Mouse (Mus musculus) C2C12 (cell line): ENCODE data around the gene Samd4b.

Experiments
- CEBPB ChIP-seq: IDR thresholded peaks from one replicate; pipeline ENCODE4 v1.6.1; 2011; ENCODE audit warnings: low read depth, mild to moderate bottlenecking, control low read depth, moderate library complexity
- CTCF ChIP-seq: IDR thresholded peaks from one replicate; pipeline ENCODE4 v1.5.1; 2011; ENCODE audit not compliant: control insufficient read depth, insufficient read depth, insufficient read length
- MAX ChIP-seq: IDR thresholded peaks from one replicate; pipeline ENCODE4 v1.6.1; 2011; ENCODE audit warnings: mild to moderate bottlenecking, control low read depth
- MYOG ChIP-seq: IDR thresholded peaks from one replicate; pipeline ENCODE4 v1.6.1; 2011; ENCODE audit not compliant: control insufficient read depth, insufficient read length; ENCODE audit errors: extremely low read depth
- USF1 ChIP-seq: IDR thresholded peaks from one replicate; pipeline ENCODE4 v1.6.1; 2011; ENCODE audit warnings: low read depth, mild to moderate bottlenecking, control low read depth, moderate library complexity

- TF ChIP-seq CTCF (no peak), USF1 (no peak), MYOG (no peak), MAX (no peak), CEBPB (no peak)
These were observed 6.1 kb downstream of the Samd4b start for GRCm38 (mm10) chr7:28591862-28592261.
